Mouse (Mus musculus) MEL (cell line): ENCODE measurements around the gene Fzd5.

Source experiments
- CTCF ChIP-seq, 3 experiments: IDR thresholded peaks in 2 of 3; conservative IDR thresholded peaks in 1 of 3; 2 replicates each; pipeline ENCODE4 v1.5.1; 2011 to 2012; ENCODE audit warnings: low read length in 3 of 3, low read depth in 2 of 3, mild to moderate bottlenecking in 2 of 3, improper control_type of control experiment in 1 of 3, inconsistent platforms in 1 of 3, mixed read lengths in 1 of 3, moderate library complexity in 1 of 3; ENCODE audit not compliant: control insufficient read depth in 1 of 3, insufficient read depth in 1 of 3, poor library complexity in 1 of 3, severe bottlenecking in 1 of 3
- E2F4 ChIP-seq: IDR thresholded peaks from 2 replicates; pipeline ENCODE4 v1.6.1; 2011; ENCODE audit warnings: low read depth, low read length, improper control_type of control experiment, borderline replicate concordance
- EP300 ChIP-seq, 2 experiments: IDR thresholded peaks; 2 replicates each; pipeline ENCODE4 v1.6.1; 2011; ENCODE audit warnings: improper control_type of control experiment in 2 of 2, low read length in 2 of 2, low read depth in 1 of 2, mild to moderate bottlenecking in 1 of 2
- ETS1 ChIP-seq: IDR thresholded peaks from 2 replicates; pipeline ENCODE4 v1.6.1; 2012; ENCODE audit warnings: low read depth, mild to moderate bottlenecking, inconsistent platforms, low read length, improper control_type of control experiment, moderate library complexity
- GATA1 ChIP-seq: IDR thresholded peaks from 2 replicates; pipeline ENCODE4 v1.6.1; 2011; ENCODE audit warnings: low read depth, low read length, improper control_type of control experiment
- JUND ChIP-seq: IDR thresholded peaks from 2 replicates; pipeline ENCODE4 v1.6.1; 2011; ENCODE audit warnings: low read depth, mild to moderate bottlenecking, improper control_type of control experiment, low read length
- MAZ ChIP-seq: IDR thresholded peaks from 2 replicates; pipeline ENCODE4 v1.6.1; 2012; ENCODE audit warnings: low read depth, mild to moderate bottlenecking, inconsistent platforms, low read length, improper control_type of control experiment
- POLR2A ChIP-seq, 2 experiments: IDR thresholded peaks; 2 replicates each; pipeline ENCODE4 v1.6.1; 2011 to 2012; ENCODE audit warnings: low read length in 2 of 2, mild to moderate bottlenecking in 2 of 2, control low read depth in 1 of 2, improper control_type of control experiment in 1 of 2, low read depth in 1 of 2, moderate library complexity in 1 of 2; ENCODE audit not compliant: control insufficient read depth in 1 of 2, insufficient read depth in 1 of 2, poor library complexity in 1 of 2
- RCOR1 ChIP-seq: IDR thresholded peaks from 2 replicates; pipeline ENCODE4 v1.6.1; 2012; ENCODE audit warnings: low read depth, mild to moderate bottlenecking, inconsistent platforms, low read length, improper control_type of control experiment
- USF1 ChIP-seq: IDR thresholded peaks from 2 replicates; pipeline ENCODE4 v1.6.1; 2014; ENCODE audit warnings: low read depth, mild to moderate bottlenecking, inconsistent platforms, low read length, improper control_type of control experiment, moderate library complexity
- ZMIZ1 ChIP-seq: IDR thresholded peaks from 2 replicates; pipeline ENCODE4 v1.6.1; 2012; ENCODE audit warnings: low read depth, mild to moderate bottlenecking, inconsistent platforms, low read length, improper control_type of control experiment, moderate library complexity
- ZNF384 ChIP-seq: IDR thresholded peaks from 2 replicates; pipeline ENCODE4 v1.6.1; 2012; ENCODE audit warnings: low read depth, mild to moderate bottlenecking, inconsistent platforms, low read length, improper control_type of control experiment

DNA sequence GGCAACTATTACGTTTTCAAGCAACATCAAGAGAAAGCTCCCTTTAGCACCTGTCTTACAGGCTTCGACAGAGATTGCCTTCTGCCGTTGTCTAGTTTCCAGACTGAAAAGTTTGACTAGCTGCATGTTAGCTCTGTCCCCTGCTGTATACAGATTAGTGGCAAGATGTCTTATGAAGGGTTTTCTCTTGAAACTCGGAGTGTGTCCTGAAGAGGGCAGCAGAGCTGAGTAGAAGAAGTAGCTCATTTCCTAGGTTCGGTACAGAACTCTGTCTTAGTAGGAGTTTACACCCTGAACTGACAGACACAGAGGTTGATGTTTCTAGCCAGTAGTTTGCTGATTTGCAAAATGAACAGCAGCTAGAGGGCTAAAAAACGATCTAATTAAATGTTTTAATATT, 32.3 kb downstream of the Fzd5 start:
- TF ChIP-seq CTCF (IDR thresholded peaks at IDR 0.05 in 2 of 3, conservative IDR thresholded peaks at IDR 0.05 in 1 of 3; ENCODE audit: control insufficient read depth in 1 of 3, insufficient read depth in 1 of 3, low read depth in 2 of 3, low read length in 3 of 3, poor library complexity in 1 of 3, severe bottlenecking in 1 of 3) (peak; percentile 39 to 74 (median 61)), ETS1 (no peak), ZMIZ1 (no peak), JUND (no peak), GATA1 (no peak), E2F4 (no peak), EP300 (IDR thresholded peaks at IDR 0.05; ENCODE audit: low read depth in 1 of 2, low read length in 2 of 2) (no peak), USF1 (no peak), POLR2A (IDR thresholded peaks at IDR 0.05; ENCODE audit: control insufficient read depth in 1 of 2, insufficient read depth in 1 of 2, low read depth in 1 of 2, low read length in 2 of 2, poor library complexity in 1 of 2) (no peak), RCOR1 (no peak), ZNF384 (no peak), MAZ (no peak)
